Mouse (Mus musculus): ENCODE measurements around the gene Ep400.

DNA sequence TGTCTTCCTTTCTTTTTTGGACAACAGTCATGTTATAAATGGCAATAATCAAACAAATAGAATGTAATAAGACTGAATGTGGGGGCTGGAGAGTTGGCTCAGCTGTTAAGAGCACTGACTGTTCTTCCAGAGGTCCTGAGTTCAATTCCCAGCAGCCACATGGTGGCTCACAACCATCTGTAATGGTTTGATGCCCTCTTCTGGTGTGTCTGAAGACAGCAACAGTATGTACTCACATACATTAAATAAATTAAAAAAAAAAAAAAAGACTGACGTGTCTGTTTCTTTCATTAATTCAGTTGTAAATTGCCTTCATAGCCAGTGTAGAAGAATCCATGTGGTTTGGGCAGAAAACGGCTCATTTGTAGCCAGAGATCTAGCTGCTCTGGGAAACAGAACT is 146.2 kb downstream of the Ep400 start:
- TF ChIP-seq CTCF (IDR thresholded peaks at IDR 0.05; ENCODE audit: borderline replicate concordance, extremely low read depth, insufficient read depth, insufficient read length) (no peak), POLR2A (IDR thresholded peaks at IDR 0.05; ENCODE audit: borderline replicate concordance, extremely low read depth, insufficient read depth, insufficient read length, poor library complexity, severe bottlenecking) (no peak)

Data from brain, embryonic 14.5 days (tissue).